Mouse (Mus musculus): ENCODE results near the gene Pou2af1. TPM values are rescaled to one million over a fixed set of nuclear protein-coding genes. Genes with fewer than 3 reads are reported as not detected.

The Pou2af1 gene
- polyA plus RNA-seq (2015; fragmentation: Nextera tagmentation; extraction: Ambion mirVana) = 0.08 TPM in 1 of 2 replicates, not detected in the other

- H3K4me1 ChIP-seq = no peaks in the 10 kb centered on the region
- H3K9me3 ChIP-seq (replicated peaks) = no peaks in the 10 kb centered on the region
- no peak within 1 kb of the TSS for H3K9ac ChIP-seq
- no peaks in the 10 kb centered on the region for H3K36me3 ChIP-seq
- 0 out of 2 replicates have a peak, but pooled peaks have one; percentile 12 for ATAC-seq (replicated peaks; ENCODE audit: low FRiP score)
- H3K27me3 ChIP-seq = no peaks in the 10 kb centered on the region
- whole genome bisulfite sequencing = 59% methylated on average over 20 of the region's 20 CpGs
- H3K27ac ChIP-seq = no peak within 1 kb of the TSS
- no peak within 1 kb of the TSS for H3K4me2 ChIP-seq
- no peak within 1 kb of the TSS for H3K4me3 ChIP-seq (replicated peaks)
Measured at GRCm38 (mm10) chr9:51213023-51213728, at the start of gene Pou2af1. Gene Pou2af1 (plus strand): TSS chr9:51213708.

GRCm38 (mm10) chr9:51163989-51164388 is 49.5 kb upstream of the Pou2af1 start:
- H3K27me3 ChIP-seq = peaks cover 27% of the 10 kb centered on the region
- 83% methylated on average over 5 of the region's 5 CpGs for WGBS
- H3K9me3 ChIP-seq (replicated peaks) = no peaks in the 10 kb centered on the region
- no peak overlapping the region for H3K4me2 ChIP-seq
- peaks cover 7% of the 10 kb centered on the region; the same call in 1 of the 2 replicates for H3K4me1 ChIP-seq
- H3K9ac ChIP-seq = no peak overlapping the region
- H3K27ac ChIP-seq = no peak overlapping the region
- H3K36me3 ChIP-seq = no peaks in the 10 kb centered on the region
- no peak for ATAC-seq (replicated peaks; ENCODE audit: low FRiP score)
- no peak overlapping the region for H3K4me3 ChIP-seq (replicated peaks)

DNA sequence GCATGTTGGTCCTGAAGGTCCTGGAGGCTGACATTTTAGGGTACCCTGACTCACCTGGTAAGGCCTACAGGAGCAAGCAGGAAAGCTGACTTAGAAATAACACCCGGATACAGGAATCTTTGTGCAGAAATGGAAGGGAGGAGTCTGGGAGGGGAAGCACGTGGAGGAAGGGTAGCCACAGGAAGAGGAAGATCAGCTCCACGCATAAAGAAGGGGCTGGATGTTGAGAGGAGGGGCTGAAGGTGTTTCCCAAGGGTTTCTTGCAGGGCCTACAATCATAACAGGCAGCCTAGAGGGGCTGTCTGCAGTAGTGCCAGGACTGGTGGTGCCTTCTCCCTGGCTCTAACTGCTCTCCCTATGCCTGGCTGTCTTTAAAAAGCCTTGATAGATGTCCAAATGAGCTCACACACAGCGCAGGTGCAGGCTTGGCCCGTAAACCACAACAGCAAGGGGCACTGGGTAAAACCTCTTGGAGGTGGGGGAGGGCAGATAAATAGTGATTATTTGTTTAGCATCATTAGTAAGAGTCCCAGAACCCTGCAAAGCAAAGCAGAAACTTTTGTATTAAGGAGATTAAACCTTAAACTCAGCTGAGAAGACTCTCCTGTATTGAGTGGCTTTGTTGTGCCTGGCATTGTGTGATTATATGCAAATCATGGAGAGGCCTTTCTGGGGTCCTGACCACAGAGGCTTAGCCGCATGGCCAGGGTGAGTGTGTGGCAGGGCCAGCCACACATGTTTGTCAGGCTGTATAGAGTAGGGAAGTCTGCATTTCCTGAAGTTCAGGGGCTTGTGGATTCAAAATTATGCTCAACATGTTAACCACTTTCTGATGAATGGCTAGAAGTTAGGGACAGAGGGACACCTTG is 48.0 kb upstream of the Pou2af1 start, which contains the start of gene Gm32742:
Gm32742 (minus strand) TSS at position 206 of the 869 bp plus-strand sequence.
- ATAC-seq (replicated peaks; ENCODE audit: low FRiP score) = no peak
- peaks cover 7% of the 10 kb centered on the region; the same call in 1 of the 2 replicates for H3K4me1 ChIP-seq
- peaks cover 13% of the 10 kb centered on the region for H3K27me3 ChIP-seq
- H3K27ac ChIP-seq = no peak within 1 kb of the TSS
- no peak within 1 kb of the TSS for H3K4me2 ChIP-seq
- no peaks in the 10 kb centered on the region for H3K9me3 ChIP-seq (replicated peaks)
- no peak within 1 kb of the TSS for H3K9ac ChIP-seq
- 39% methylated on average over 6 of the region's 6 CpGs for WGBS
- no peak within 1 kb of the TSS for H3K4me3 ChIP-seq (replicated peaks)
- H3K36me3 ChIP-seq = no peaks in the 10 kb centered on the region

DNA sequence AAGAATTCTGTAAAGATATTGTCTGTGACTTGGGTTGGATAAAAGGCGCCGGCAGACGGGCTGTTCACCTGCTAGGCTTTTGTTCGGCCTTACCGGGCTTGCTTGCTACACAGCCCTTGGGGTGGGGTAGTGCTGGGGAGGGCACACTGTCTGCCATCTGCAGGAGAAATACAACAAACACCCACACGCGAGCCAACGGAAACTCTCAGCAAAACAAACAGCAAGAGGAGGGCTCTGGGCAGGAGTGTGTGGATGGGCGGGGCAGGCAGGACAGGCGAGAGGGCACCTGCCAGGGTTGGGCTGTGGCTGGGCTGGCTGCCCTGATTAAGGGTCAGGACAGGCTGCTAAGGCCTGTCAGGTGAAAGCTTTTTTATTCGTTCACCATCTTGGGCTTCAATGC is 45.6 kb upstream of the Pou2af1 start:
- H3K36me3 ChIP-seq = no peaks in the 10 kb centered on the region
- WGBS = 59% methylated on average over 11 of the region's 11 CpGs
- H3K4me1 ChIP-seq = peaks cover 7% of the 10 kb centered on the region; the same call in 1 of the 2 replicates
- no peak overlapping the region for H3K9ac ChIP-seq
- ATAC-seq (replicated peaks; ENCODE audit: low FRiP score) = no peak
- no peak overlapping the region for H3K27ac ChIP-seq
- no peak overlapping the region for H3K4me3 ChIP-seq (replicated peaks)
- no peak overlapping the region for H3K4me2 ChIP-seq
- no peaks in the 10 kb centered on the region for H3K9me3 ChIP-seq (replicated peaks)
- 0 out of 2 replicates have a peak, but pooled peaks cover 2% of the 10 kb centered on the region for H3K27me3 ChIP-seq

- 0 out of 2 replicates have a peak, but pooled peaks have one; percentile 33 for ATAC-seq (replicated peaks; ENCODE audit: low FRiP score)
- no peaks in the 10 kb centered on the region for H3K36me3 ChIP-seq
- H3K9ac ChIP-seq = no peak overlapping the region
- WGBS = 46% methylated on average over 5 of the region's 5 CpGs
- no peaks in the 10 kb centered on the region for H3K27me3 ChIP-seq
- H3K9me3 ChIP-seq (replicated peaks) = no peaks in the 10 kb centered on the region
- no peak overlapping the region for H3K4me3 ChIP-seq (replicated peaks)
- H3K4me2 ChIP-seq = no peak overlapping the region
- H3K4me1 ChIP-seq = peaks cover 7% of the 10 kb centered on the region; the same call in 1 of the 2 replicates
- no peak overlapping the region for H3K27ac ChIP-seq
Measured at GRCm38 (mm10) chr9:51168698-51169097, 44.8 kb upstream of the Pou2af1 start.

- Histone ChIP-seq H3K4me2 (no peak overlapping the region), H3K36me3 (no peaks in the 10 kb centered on the region), H3K27ac (no peak overlapping the region), H3K4me3 (replicated peaks) (no peak overlapping the region), H3K9ac (no peak overlapping the region), H3K9me3 (replicated peaks) (no peaks in the 10 kb centered on the region), H3K4me1 (peaks cover 7% of the 10 kb centered on the region; the same call in 1 of the 2 replicates), H3K27me3 (no peaks in the 10 kb centered on the region)
- WGBS = 79% methylated on average over 7 of the region's 7 CpGs
- no peak for ATAC-seq (replicated peaks; ENCODE audit: low FRiP score)
Measured at GRCm38 (mm10) chr9:51169133-51169532, 44.4 kb upstream of the Pou2af1 start.

- ATAC-seq (replicated peaks; ENCODE audit: low FRiP score) = no peak
- no peaks in the 10 kb centered on the region for H3K36me3 ChIP-seq
Measured at GRCm38 (mm10) chr9:51170298-51170697, 43.2 kb upstream of the Pou2af1 start.

DNA sequence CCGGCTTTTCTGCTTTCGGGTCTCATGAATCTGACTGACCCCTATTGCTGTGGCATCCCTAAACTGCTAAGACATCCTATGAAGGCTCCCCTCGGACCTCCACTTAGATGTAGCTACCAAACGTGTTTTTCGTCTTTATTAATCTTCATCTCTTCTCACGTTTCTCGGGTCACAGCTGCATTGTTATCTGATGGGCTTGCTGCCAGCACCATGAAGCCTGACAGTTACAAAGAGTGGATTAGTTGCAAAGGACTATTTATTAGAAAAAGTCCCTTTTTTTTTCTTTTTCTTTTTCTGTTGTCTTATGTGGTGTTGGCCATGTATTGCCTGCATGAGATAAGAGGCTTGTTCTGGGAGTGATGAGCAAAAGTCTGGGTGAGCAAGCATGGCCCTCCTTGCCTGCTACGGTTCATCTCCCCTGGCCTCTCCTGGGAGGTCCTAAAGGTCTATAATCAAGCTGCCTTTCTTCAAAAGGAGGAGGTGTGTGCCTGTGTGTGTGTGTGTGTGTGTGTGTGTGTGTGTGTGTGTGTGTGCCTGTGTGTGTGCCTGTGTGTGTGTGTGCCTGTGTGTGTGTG is 38.5 kb upstream of the Pou2af1 start:
- Histone ChIP-seq H3K27ac (no peak overlapping the region), H3K9me3 (replicated peaks) (no peaks in the 10 kb centered on the region), H3K27me3 (no peaks in the 10 kb centered on the region), H3K9ac (no peak overlapping the region), H3K4me3 (replicated peaks) (no peak overlapping the region), H3K36me3 (no peaks in the 10 kb centered on the region), H3K4me1 (peaks cover 14% of the 10 kb centered on the region), H3K4me2 (no peak overlapping the region)
- no peak; the same call in 1 of the 2 replicates for ATAC-seq (replicated peaks; ENCODE audit: low FRiP score)
- WGBS = 25% methylated on average over 8 of the region's 8 CpGs

More at GRCm38 (mm10) chr9:51170298-51170697, 43.2 kb upstream of the Pou2af1 start:
- no peaks in the 10 kb centered on the region for H3K27me3 ChIP-seq
- no peaks in the 10 kb centered on the region for H3K9me3 ChIP-seq (replicated peaks)
- H3K4me1 ChIP-seq = peaks cover 16% of the 10 kb centered on the region
- no peak overlapping the region for H3K27ac ChIP-seq
- WGBS = 73% methylated on average over 6 of the region's 6 CpGs
- H3K4me3 ChIP-seq (replicated peaks) = no peak overlapping the region
- H3K4me2 ChIP-seq = no peak overlapping the region
- no peak overlapping the region for H3K9ac ChIP-seq

GRCm38 (mm10) chr9:51175722-51176121 is 37.8 kb upstream of the Pou2af1 start:
- no peak for ATAC-seq (replicated peaks; ENCODE audit: low FRiP score)
- Histone ChIP-seq H3K9me3 (replicated peaks) (no peaks in the 10 kb centered on the region), H3K4me2 (no peak overlapping the region), H3K4me3 (replicated peaks) (no peak overlapping the region), H3K9ac (no peak overlapping the region), H3K27ac (no peak overlapping the region), H3K4me1 (peaks cover 14% of the 10 kb centered on the region), H3K27me3 (no peaks in the 10 kb centered on the region), H3K36me3 (no peaks in the 10 kb centered on the region)
- 91% methylated on average over 1 of the region's 1 CpGs for WGBS

DNA sequence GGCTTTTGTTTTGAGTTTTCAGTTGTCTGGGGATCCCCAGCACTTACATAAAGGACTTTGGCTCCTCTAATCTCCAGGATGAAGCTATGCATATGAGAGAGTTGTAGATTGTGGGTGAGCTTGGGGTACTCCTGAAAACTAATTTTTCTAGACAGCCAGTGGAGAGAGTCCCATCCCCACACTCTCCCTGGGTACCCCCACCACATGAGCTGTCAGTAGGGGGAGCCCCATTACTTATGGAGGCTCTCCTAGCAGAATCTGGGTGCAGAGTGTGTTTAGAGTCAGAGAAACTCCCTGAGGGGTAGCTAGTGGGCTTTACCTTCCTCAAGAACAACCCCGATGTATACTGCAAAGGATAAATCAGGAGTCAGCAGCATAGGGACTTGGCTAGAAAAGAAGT is 35.2 kb upstream of the Pou2af1 start:
- no peak for ATAC-seq (replicated peaks; ENCODE audit: low FRiP score)
- no peak overlapping the region for H3K9ac ChIP-seq
- WGBS = 84% methylated on average over 1 of the region's 1 CpGs
- no peaks in the 10 kb centered on the region for H3K27me3 ChIP-seq
- H3K9me3 ChIP-seq (replicated peaks) = no peaks in the 10 kb centered on the region
- H3K36me3 ChIP-seq = no peaks in the 10 kb centered on the region
- no peak overlapping the region for H3K4me2 ChIP-seq
- H3K4me3 ChIP-seq (replicated peaks) = no peak overlapping the region
- peaks cover 14% of the 10 kb centered on the region for H3K4me1 ChIP-seq
- H3K27ac ChIP-seq = no peak overlapping the region

DNA sequence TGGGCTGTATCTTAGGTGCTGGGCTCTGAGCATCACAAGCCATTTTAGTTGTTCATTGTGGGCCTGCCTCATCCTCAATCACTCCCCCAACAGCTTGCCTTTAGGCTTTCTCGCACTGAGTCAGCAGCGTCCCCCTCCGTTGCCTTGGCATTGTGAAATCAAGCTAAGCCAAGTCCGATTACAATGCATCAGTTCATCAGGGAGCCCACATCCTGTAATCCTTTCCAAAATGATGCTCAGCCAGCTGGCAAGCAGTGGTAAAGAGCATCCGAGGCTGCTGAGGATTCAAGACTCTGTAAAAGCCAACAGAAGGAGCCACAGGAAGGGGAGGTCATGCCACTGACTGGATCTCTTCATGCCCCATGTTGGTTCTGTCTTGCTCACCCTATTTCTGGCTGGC is 32.9 kb upstream of the Pou2af1 start:
- Histone ChIP-seq H3K9ac (no peak overlapping the region), H3K27ac (no peak overlapping the region), H3K4me3 (replicated peaks) (no peak overlapping the region), H3K9me3 (replicated peaks) (no peaks in the 10 kb centered on the region), H3K36me3 (no peaks in the 10 kb centered on the region), H3K4me1 (peaks cover 3% of the 10 kb centered on the region), H3K4me2 (no peak overlapping the region), H3K27me3 (no peaks in the 10 kb centered on the region)
- WGBS = 82% methylated on average over 5 of the region's 5 CpGs
- ATAC-seq (replicated peaks; ENCODE audit: low FRiP score) = no peak

Measured in kidney, embryonic 15.5 days (tissue).